Mouse (Mus musculus): Measurements from ENCODE around the gene 4930470P17Rik. TPM values are rescaled to one million over a fixed set of nuclear protein-coding genes. Genes with fewer than 3 reads are reported as not detected.

The 4930470P17Rik gene
- total and polyA plus RNA-seq, 3 experiments: not detected

DNA sequence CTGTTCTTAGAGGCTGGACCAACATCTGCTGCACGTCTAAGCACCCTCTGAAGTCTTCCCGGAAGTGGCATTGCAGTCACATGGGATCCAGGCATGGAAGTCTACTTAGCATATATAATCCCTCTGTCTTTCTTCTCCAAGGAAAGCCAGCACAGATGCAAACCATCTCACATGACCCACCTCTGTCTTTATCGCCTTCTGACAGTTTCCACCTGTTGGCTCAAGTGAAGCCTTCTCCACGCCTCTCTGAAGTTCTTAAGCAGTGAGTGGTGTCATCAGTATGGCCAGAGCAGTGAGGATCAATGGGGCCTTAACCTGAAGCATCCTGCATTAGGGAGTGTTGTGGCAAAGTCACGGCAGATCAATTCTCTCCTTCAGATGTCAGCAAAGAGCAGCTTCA is 23.2 kb downstream of the 4930470P17Rik start:
- no peak for DNase-seq

DNA sequence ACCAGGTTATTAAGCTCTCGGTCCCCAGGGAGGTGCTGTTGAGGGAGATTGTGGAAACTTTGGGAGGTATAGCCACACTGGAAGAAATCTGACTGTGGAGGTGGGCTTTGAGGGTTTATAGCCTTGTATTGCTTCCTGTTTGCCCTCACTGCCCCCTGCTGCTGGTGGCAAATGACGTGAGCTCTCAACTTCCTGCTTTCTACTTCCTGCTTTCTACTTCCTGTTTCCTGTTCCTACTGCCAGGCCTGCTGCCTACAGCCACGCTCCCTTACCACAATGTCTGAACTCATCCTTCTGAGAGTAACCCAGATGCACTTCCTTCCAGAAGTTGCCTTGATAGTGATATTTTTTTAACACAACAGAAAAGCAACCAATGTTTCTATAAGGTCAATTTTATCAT is 24.3 kb downstream of the 4930470P17Rik start:
- DNase-seq: no peak

DNA sequence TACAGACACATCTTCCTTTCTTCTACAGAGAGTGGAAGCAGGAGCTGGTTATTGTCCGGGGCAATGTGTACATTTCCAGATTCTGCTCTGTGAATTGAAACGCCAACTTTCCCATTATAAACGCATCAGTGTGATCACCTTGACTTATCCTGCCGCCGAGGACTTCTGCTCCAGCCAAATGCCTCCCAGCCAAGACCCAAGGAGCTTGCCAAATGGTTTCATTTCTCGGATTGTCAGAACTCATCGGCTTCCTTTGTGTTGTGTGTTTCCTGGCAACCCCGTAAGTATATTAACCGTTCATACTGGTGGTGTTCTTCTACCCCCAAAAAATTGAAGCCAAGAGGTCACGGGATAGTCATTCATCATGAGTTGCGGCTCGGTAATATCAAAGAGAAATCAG is 25.7 kb downstream of the 4930470P17Rik start:
- DNase-seq: no peak

DNA sequence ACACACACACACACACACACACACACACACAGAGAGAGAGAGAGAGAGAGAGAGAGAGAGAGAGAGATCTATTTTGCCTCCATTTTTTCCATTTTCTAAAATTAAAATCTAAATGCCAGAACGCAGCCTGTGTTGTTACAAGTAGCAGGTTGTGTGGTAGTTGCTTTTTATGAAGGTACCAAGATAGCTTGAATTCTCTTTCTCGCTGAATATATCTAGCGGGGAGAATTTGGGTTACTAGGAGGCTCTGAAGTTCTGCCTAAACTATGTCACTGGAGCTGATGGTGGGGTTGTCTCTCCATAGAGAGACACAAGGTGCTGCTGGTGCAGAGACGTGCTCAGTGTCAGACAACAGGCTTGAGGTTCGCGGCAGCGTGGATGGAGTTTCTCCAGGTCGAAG is 36.8 kb downstream of the 4930470P17Rik start:
- no peak for DNase-seq

DNA sequence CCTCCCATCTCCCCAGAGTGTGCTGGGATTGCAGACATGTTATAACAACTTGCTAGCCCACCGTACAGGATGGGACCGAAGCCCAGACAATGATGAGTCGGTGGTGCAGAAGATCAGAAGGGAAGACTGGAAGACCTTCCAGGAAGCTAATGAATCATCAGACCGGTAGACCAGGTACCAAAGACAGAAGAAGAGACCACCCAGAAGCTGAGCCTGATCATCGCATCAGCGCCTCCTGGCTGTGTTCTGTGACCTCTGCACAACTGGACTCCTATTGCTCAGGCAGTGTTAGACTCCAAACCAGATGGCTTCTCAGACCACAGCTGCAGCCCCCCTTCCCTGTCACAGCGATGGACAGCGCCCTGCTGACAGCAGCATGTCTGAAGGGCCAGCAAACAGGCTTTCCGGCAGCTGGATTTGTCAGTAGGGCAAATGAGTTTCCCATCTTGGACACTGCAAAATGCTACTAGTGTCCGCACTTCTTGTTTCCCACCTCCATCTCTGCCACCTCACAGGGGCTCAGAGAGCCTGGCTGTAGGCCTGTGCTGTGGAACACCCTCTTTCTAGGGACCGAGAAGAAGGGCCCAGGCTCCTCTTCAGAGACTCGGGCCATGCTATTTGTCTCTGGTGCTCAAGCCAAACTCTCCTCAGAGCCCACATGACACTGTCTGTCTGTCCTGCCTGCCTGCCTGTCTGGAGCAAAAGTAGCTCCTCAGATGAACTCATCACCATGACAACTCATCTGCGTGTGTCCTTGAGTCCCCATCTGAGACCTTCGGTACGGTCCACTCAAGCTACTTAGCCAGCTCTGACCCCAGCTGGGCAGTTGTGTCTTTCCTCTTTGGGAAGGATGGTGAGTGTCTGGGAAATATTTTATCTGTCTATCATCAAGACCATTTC is 37.6 kb downstream of the 4930470P17Rik start:
- DNase-seq: peak; percentile 3

DNA sequence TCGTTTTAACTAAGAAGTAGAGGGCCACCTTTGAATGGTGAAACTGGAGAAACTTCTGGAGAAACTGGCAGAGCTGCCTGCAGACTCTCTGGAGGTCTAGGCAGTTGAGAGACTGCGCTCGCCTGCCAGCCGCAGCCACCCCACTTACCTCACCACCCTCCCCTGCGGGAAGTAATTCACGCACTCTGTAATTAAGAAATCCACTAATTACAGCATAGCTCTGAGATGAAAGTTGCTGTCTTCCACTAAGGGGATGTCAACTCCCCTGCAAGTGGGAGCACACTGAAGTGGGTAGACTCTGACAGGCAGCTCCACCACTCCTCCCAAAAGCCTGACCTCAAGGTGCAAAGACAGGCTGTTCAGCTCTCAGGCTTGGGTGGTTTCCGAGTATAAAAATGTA is 49.7 kb downstream of the 4930470P17Rik start:
- no peak for DNase-seq

DNA sequence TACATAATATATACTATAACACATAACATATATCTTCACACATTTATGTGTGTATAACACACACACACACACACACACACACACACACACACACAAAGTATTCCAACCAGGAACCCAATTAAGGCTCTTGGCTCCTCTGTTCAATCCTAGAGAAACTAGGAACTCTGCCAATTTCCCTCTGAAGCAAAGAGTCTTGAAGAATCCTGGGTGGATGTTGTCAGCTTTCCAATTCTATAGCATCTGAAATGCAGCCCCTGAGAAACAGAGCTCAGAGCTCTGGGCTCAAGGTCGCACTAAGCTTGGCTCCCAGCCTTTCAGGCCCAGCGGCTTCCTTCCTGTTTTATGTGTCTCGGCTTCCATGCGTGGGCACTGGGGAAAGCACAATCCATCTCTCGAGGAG is 51.6 kb downstream of the 4930470P17Rik start:
- no peak for DNase-seq

DNA sequence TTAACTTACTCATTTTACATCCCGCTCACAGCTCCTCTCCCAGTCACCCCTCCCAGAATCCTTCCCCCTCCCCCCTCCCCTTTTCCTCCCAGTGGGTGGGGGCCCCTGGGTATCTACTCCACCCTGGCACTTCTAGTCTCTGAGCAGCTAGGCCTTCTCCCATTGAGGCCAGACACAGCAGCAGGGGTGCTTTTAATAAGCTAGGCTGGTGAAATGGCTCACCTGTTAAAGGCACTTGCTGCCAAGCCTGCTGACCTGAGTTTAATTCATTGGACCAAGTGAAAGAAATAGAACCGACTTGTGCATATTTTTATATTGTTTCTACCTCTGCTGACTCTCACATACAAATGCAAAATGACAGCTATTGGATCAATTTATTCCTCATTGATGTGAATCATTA is 52.7 kb downstream of the 4930470P17Rik start:
- DNase-seq: no peak

DNA sequence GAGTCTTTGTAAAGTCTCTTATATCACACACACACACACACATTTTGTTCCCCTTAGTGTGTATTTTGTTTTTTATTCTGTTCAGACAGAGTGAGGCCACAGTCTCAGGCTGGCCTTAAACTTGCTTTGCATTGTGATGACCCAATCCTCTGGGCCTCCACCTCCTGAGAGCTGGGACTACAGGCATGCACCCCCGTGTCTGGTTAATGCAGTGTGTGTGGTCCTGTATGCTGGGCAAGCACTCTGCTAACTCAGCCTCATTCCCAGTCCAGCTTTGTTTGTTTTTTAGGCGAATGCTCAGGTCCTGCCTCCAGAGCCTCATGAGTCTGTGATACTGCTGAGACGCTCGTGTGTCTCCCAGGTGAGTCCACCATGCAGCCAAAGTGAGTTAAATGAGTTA is 53.8 kb downstream of the 4930470P17Rik start:
- no peak for DNase-seq

DNA sequence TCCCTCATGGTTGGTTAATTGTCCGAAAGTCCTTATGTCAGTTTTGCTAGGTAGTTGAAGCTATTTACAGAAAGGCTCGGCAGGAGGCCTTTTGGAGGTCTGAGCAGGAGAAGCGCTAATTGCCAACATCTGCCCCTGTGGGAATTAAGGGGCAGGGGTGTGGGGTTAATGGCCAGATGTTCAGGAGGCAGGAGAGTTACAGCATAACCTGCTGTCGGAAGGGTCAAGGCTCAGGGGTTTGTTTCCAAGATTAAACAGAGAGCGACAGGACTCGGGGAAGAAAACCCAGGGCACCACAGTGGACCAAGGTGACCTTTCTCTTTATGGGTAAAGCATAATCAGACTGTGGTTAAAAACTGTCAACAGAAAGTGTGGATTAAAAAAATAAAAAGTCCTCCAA is 54.3 kb downstream of the 4930470P17Rik start:
- DNase-seq: no peak

DNA sequence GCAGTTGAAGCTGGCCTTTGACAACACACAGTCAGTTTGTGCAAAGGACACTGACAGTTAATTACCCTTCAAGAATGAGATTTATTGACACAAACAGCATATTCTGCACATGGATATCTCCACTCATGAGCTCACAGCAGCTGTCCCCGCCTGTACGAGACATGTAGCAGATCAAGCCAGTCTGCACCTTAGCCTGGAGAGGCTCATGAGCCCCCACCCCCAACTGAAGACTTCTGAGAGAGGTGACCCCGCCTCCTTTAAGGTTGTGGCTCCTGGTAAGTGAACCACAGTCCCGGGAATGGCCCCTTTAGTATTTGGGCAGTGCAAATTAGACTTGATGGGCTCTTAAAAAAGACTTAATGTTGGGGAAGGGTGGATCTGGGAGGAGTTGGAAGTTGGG is 56.1 kb downstream of the 4930470P17Rik start:
- no peak for DNase-seq

DNA sequence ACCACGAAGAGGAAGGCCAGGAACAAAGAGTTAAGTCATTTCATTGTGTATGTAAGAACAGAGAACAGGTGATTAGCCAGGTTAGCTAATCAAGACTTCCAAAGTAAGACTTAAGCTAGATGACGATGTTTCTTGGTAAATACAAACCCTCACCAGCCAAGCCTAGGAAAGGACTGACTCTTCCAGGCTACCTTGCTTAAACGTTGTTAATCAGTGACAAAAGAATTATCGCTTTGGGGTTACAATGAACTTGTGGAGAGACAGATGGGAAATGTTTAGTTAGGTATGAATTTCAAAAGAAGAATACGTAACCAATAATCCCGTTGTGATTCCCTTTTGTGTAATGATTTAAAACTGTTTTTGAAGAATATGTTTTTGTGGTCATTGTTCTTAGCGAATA is 56.9 kb downstream of the 4930470P17Rik start:
- DNase-seq: no peak

DNA sequence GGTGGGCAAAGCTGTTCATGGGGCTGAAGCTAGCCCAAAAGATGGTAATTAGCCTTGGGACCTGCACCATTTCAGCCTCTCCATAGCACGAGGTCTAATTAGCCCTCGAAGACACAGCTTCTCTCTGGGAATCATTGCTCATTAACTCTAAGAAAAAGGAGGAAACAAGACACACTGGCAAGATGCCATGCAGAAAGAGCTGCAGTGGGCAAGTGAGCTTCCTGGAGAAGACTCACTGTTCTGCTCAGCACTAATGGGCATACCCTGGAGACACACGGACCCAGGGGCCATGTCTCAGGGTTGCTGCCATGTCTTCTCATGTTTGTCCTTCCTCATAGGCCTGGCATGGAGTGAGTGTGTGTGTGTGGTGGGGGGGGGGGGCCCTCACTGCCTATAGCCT is 57.7 kb downstream of the 4930470P17Rik start:
- DNase-seq: no peak

DNA sequence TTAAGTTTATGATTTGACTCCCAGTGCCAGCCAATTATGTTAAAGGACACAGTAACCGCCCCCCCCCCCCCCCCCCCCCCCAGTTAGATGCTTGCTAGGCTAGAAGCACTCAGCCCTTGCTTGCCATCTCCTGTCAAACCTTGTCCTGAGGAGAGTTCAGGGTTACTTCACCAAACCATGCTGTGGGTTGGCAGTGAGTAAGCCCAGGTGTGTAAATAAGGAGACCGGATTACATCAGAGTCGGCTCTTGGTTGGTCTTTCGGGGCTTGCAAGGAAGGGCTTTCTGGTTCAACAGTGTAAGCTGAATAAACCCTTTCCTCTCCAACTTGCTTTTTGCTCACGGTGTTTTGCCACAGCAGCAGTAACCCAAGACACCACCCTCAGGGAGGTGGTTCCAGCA is 58.2 kb downstream of the 4930470P17Rik start:
- no peak for DNase-seq

DNA sequence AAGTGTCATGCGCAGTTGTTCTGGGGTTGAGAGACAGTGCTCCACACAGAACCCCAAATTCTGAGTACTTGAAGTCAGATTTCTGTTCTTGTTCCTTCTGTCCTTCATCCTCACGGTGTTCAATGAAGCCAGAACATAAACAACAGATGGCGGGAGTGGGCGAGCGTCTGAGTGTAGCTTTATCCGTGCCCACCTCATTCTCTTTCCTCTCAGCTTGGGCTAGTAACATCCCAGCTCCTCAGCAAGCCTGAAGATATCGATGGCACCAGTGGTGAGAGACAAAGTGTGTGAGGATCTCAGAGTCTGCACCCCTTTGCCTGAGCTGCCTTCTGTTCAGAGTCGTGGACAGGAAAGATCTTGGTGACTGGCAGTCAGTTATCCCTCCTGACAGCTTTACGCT is 62.6 kb downstream of the 4930470P17Rik start:
- DNase-seq: no peak

DNA sequence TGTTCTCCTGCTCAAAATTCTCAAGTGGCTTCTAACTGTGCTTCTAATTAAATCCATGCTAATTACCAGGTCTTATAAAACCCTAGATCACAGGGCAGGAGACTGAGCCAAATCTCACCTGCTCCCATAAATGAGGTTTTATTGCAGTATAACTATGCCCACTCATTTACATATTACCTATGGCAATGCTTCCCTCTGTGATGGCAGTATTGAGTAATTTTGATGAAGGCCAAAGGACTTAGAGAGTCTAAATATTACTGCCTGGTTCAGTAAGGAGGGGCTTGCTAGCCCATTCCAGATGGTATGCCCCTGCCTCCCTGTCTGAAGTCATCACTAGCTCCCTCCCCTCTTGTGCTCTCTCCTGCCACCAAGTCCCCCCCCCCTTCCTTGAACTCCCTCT is 66.0 kb downstream of the 4930470P17Rik start:
- DNase-seq: no peak

DNA sequence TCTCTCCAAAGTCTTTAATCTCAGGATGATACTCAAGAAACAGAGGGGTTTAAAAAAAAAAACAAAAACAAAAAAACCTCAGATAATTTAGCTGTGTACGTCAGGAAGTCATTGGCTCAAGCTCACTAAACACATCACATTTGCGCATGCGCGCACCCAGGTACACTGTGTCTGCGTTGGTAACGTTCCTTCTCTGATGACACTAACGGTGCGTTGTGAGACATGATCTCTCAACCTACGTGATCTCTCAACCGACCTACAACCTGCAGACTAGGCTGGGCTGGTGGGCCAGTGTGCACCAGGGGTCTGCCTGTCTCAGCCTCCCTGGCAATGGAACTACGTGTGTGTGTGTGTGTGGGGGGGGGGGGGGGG is 67.0 kb downstream of the 4930470P17Rik start:
- no peak for DNase-seq

DNA sequence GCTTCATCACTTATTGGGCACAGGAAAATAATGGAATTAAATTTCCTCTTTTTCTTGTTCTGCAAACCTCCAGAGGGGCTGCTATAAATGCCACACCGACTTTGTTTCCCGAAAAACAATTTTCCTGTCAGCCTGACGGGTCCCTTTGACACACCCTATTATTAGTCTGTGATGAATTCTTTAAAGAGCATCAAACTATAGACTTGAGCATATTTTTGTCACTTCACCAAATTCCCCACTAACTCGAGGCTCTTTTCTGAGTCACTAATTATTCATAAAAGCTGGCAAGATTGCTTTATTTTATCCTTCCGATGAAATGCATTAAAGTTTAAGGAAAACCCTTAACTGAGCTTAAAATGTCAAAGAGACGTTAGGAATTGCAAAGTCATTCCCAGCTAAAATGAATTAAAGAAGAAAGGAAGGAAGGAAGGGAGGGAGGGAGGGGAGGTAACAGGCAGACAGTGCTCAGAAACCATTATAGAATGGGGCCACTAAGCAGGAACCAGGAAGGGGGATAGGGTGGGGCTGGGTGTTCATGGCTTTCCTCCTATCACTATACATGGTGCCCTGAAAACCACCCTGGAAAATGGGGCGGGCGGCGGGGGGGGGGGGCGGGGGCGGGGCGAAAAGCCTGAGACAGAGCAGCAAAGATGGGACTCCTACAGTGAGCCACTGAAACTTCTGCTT is 67.6 kb downstream of the 4930470P17Rik start:
- DNase-seq: no peak

DNA sequence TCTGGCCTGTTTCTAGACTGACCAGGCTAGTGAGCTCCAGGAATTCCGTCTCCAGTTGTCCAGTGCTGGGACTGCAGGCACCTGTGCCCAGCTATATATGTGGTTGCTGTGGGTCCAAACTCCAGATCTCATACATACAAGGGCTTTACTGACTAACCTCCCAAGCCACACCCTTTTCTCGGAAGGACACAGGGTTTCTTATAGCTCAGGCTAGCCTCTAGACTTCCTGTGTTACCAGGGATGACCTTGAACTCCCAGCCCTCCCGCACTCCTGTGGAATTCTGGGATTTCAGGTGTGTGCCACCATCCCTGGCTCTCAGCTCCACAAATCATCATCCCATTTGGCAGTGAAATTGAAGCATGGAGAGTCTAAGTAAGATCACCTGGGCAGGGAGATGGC is 71.6 kb downstream of the 4930470P17Rik start:
- no peak for DNase-seq

DNA sequence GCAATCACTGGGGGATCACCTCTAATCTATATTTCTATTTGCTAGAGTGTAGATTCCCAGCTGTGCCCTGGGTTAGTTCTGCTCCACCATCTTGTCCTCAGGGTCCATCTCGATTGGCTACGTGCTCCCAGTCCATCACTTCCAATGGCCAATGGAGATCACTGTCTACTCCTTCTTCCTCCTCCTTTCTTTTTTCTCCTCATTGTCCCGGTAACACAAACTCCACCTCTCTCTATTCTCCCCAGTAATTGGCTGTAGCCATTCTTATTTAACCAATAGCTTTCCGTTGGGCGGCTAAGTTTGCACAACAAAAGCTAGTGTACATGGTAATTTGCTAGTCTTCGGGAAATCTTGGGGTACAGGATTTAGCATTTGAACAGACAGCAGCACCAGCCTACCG is 72.1 kb downstream of the 4930470P17Rik start:
- DNase-seq: no peak

Data from adrenal gland, adult 2 months (tissue).